13 mouse cellular contexts compared by ENCODE assay signal in genomic region chr6:88559688-88560087, GRCm38 (mm10). TPM values are rescaled to one million over a fixed set of nuclear protein-coding genes. Genes with fewer than 3 reads are reported as not detected.
A peak's percentile ranks its signal among the peaks of the same experiment; 100 is the strongest.
DNase-seq lines count a peak whose midpoint lies in the region; ATAC-seq and TF ChIP-seq lines count a peak whose summit lies in the region.
"Had no signal": no experiment of that assay in that cellular context is flagged by ENCODE, and none has a peak within 500 bp of the region (broad histone marks: within the 10 kb centered on the region; RNA-seq: fewer than 3 reads in every experiment).

No protein-coding gene starts in this region.

- H3K4me2 ChIP-seq in lung, embryonic 14.5 days = no peak overlapping the region
- no peak overlapping the region for H3K4me2 ChIP-seq in liver, postnatal 0 days (ENCODE audit: low read depth, low read length)

- no peaks in the 10 kb centered on the region for H3K27me3 ChIP-seq in heart, adult 2 months (ENCODE audit: control insufficient read depth, insufficient read depth, low read length)
- H3K27me3 ChIP-seq in lung, embryonic 14.5 days (ENCODE audit: insufficient read depth, low read length) = no peaks in the 10 kb centered on the region
- H3K27me3 ChIP-seq in liver, postnatal 0 days (ENCODE audit: insufficient read depth, low read length) = peaks cover 5% of the 10 kb centered on the region; the same call in 1 of the 2 replicates

- no peak for TF ChIP-seq EP300 in heart, adult 2 months (IDR thresholded peaks at IDR 0.05; ENCODE audit: insufficient read depth, low read depth, low read length)
- no peak for TF ChIP-seq EP300 in liver, postnatal 0 days (IDR thresholded peaks at IDR 0.05; ENCODE audit: low read depth)

- ATAC-seq in lung, embryonic 14.5 days (ENCODE audit: insufficient read depth) = no peak
- ATAC-seq in liver, postnatal 0 days = no peak
- ATAC-seq in activated CD4-positive, CD25-positive, alpha-beta regulatory T cell, adult 4 months = no peak

- peak; percentile 40 for TF ChIP-seq CTCF in heart, adult 2 months (IDR thresholded peaks at IDR 0.05)
- TF ChIP-seq CTCF in lung, embryonic 14.5 days (IDR thresholded peaks at IDR 0.05; ENCODE audit: low read depth) = peak; percentile 50
- peak; percentile 48 for TF ChIP-seq CTCF in liver, postnatal 0 days (IDR thresholded peaks at IDR 0.05; ENCODE audit: low read depth)

- H3K9me3 ChIP-seq in lung, embryonic 14.5 days (ENCODE audit: low read depth, low read length) = no peaks in the 10 kb centered on the region
- H3K9me3 ChIP-seq in liver, postnatal 0 days (ENCODE audit: low read length) = no peaks in the 10 kb centered on the region

- no peak for DNase-seq in heart, adult 2 months
- DNase-seq in heart, postnatal 14 days = no peak
- DNase-seq in lung, embryonic 14.5 days = no peak
- DNase-seq in lung, postnatal 4 days = no peak
- DNase-seq in cerebellum, adult 11-12 months = peak; percentile 47
- no peak for DNase-seq in liver, postnatal 0 days
- no peak for DNase-seq in spleen, adult 18-20 months
- DNase-seq: gastrocnemius, postnatal 10 days; kidney, postnatal 14 days; right cerebral cortex, postnatal 4 days; thymus, adult 18-20 months had no signal

- H3K9ac ChIP-seq in heart, adult 2 months (ENCODE audit: low read depth, low read length) = no peak overlapping the region
- no peak overlapping the region for H3K9ac ChIP-seq in lung, embryonic 14.5 days
- H3K9ac ChIP-seq in liver, postnatal 0 days (replicated peaks) = no peak overlapping the region

- H3K4me3 ChIP-seq in heart, adult 2 months = no peak overlapping the region
- no peak overlapping the region for H3K4me3 ChIP-seq in lung, embryonic 14.5 days (ENCODE audit: low read depth, low read length)
- H3K4me3 ChIP-seq in liver, postnatal 0 days (ENCODE audit: low read depth, low read length) = no peak overlapping the region

- no peaks in the 10 kb centered on the region for H3K36me3 ChIP-seq in heart, adult 2 months (ENCODE audit: control insufficient read depth, insufficient read depth, low read length)
- H3K36me3 ChIP-seq in lung, embryonic 14.5 days (ENCODE audit: insufficient read depth) = no peaks in the 10 kb centered on the region
- no peaks in the 10 kb centered on the region for H3K36me3 ChIP-seq in liver, postnatal 0 days (replicated peaks; ENCODE audit: insufficient read depth, low read length)

- H3K4me1 ChIP-seq in heart, adult 2 months (ENCODE audit: control insufficient read depth, insufficient read depth, low read length) = no peaks in the 10 kb centered on the region
- no peaks in the 10 kb centered on the region for H3K4me1 ChIP-seq in lung, embryonic 14.5 days (ENCODE audit: insufficient read depth)
- H3K4me1 ChIP-seq in liver, postnatal 0 days (ENCODE audit: insufficient read depth) = no peaks in the 10 kb centered on the region

- WGBS in heart, adult 2 months = 64% methylated on average over 5 of the region's 5 CpGs
- 32% methylated on average over 5 of the region's 5 CpGs for WGBS in lung, embryonic 14.5 days
- 45% methylated on average over 5 of the region's 5 CpGs for WGBS in liver, postnatal 0 days (ENCODE audit: insufficient replicate concordance)

- no peak overlapping the region for H3K27ac ChIP-seq in heart, adult 2 months
- H3K27ac ChIP-seq in lung, embryonic 14.5 days (ENCODE audit: low read depth) = no peak overlapping the region
- H3K27ac ChIP-seq in liver, postnatal 0 days (ENCODE audit: low read depth) = no peak overlapping the region
- H3K27ac ChIP-seq: macrophage had no signal

- TF ChIP-seq POLR2A in heart, adult 2 months (IDR thresholded peaks at IDR 0.05; ENCODE audit: insufficient read depth, low read depth, low read length) = no peak

- intact Hi-C loops in heart, adult 2 months (cut with DNase I) = no loop called here
- intact Hi-C loops in heart, postnatal 14 days (cut with DNase I) = no loop called here

- no peaks in the 10 kb centered on the region for H3K79me2 ChIP-seq in heart, adult 2 months (replicated peaks; ENCODE audit: control insufficient read depth, insufficient read depth, low read length)

RNA-seq across cellular contexts. Expression of gene Sec61a1, which starts 41.0 kb away (rescaled TPM):
- total RNA-seq in heart, adult 2 months (2021) = 10 to 100 TPM; 40.4 to 44.5 TPM
- 63.0 and 79.2 TPM in 2 replicates for polyA plus RNA-seq in heart, adult 2 months (2012; rRNA removed)
- 10 to 100 TPM; 62.0 to 64.2 TPM for total RNA-seq in heart, postnatal 14 days (2021)
- polyA plus RNA-seq in lung, embryonic 14.5 days (2014; fragmentation: Nextera tagmentation; extraction: Ambion mirVana) = 241 and 249 TPM in 2 replicates
- polyA plus RNA-seq in liver, postnatal 0 days (2015; fragmentation: Nextera tagmentation; extraction: Ambion mirVana) = 76.4 and 84.0 TPM in 2 replicates
- polyA plus RNA-seq in activated CD4-positive, CD25-positive, alpha-beta regulatory T cell, adult 4 months (2017; shearing (Covaris generic)) = 100 to 1,000 TPM; 183 to 192 TPM
